Mouse (Mus musculus) forebrain, embryonic 11.5 days (tissue): ENCODE data around the gene Psmf1. TPM values are rescaled to one million over a fixed set of nuclear protein-coding genes. Genes with fewer than 3 reads are reported as not detected.

Experiments
- ATAC-seq: fragments of 200-750 bp; cut with Nextera tagmentation; replicated peaks from 2 replicates; pipeline ENCODE4 v1.8.0; 2017; ENCODE audit warnings: moderate TSS enrichment; ENCODE audit not compliant: low FRiP score
- DNase-seq: peaks from one replicate; pipeline ENCODE4 v3.0.0-alpha.2; 2017; ENCODE audit warnings: low spot score
- H3K27ac ChIP-seq: fragments of 300-500 bp; sonication (generic); 2 replicates; pipeline ENCODE4 v1.5.1; 2014; ENCODE audit warnings: low read depth, low read length
- H3K27me3 ChIP-seq: fragments of 300-500 bp; sonication (generic); 2 replicates; pipeline ENCODE4 v1.6.1; 2014; ENCODE audit warnings: mild to moderate bottlenecking, low read length, mixed read lengths; ENCODE audit not compliant: control insufficient read depth, insufficient read depth
- H3K36me3 ChIP-seq: fragments of 300-500 bp; sonication (generic); 2 replicates; pipeline ENCODE4 v1.6.1; 2014; ENCODE audit warnings: mild to moderate bottlenecking, low read length, moderate library complexity, mixed read lengths; ENCODE audit not compliant: control insufficient read depth, insufficient read depth
- H3K4me1 ChIP-seq: fragments of 300-500 bp; sonication (generic); replicated peaks from 2 replicates; pipeline ENCODE4 v1.6.1; 2014; ENCODE audit warnings: low read length, mixed read lengths; ENCODE audit not compliant: control insufficient read depth, insufficient read depth
- H3K4me2 ChIP-seq: fragments of 300-500 bp; sonication (generic); 2 replicates; pipeline ENCODE4 v1.6.1; 2014; ENCODE audit warnings: low read depth, mild to moderate bottlenecking, low read length, moderate library complexity, mixed read lengths; ENCODE audit not compliant: severe bottlenecking
- H3K4me3 ChIP-seq: fragments of 300-500 bp; sonication (generic); 2 replicates; pipeline ENCODE4 v1.5.1; 2014; ENCODE audit warnings: low read depth, low read length
- H3K9ac ChIP-seq: fragments of 300-500 bp; sonication (generic); 2 replicates; pipeline ENCODE4 v1.6.1; 2014; ENCODE audit warnings: low read length
- H3K9me3 ChIP-seq: fragments of 300-500 bp; sonication (generic); 2 replicates; pipeline ENCODE4 v1.6.1; 2016; ENCODE audit warnings: low read length, mixed read lengths; ENCODE audit not compliant: control insufficient read depth
- WGBS: fragments of 180-500 bp; shearing (Covaris S2); extraction: QIAGEN DNeasy Blood & Tissue Kit; methylation state at CpG from one replicate; pipeline ENCODE4 v1.1.7; 2014; 5-methylcytosine and 5-hydroxymethylcytosine counted together
- polyA plus RNA-seq: library from polyadenylated mRNA; unstranded; fragments of >200 nt; fragmentation: Nextera tagmentation; extraction: Ambion mirVana; gene quantifications from 2 replicates; pipeline ENCODE4 v1.2.1, GENCODE M21; 2014

Psmf1 gene
- polyA plus RNA-seq, 1 experiment from 2014 or later = 46.8 TPM

GRCm38 (mm10) chr2:151740741-151741526 lies 3.1 kb downstream of the Psmf1 start:
- Histone ChIP-seq H3K9me3 (no peaks in the 10 kb centered on the region), H3K4me2 (peak overlapping the region; percentile 76), H3K36me3 (no peaks in the 10 kb centered on the region), H3K4me1 (peaks cover 5% of the 10 kb centered on the region; the same call in 1 of the 2 replicates), H3K27me3 (no peaks in the 10 kb centered on the region), H3K9ac (peak overlapping the region; percentile 91), H3K4me3 (peak overlapping the region; percentile 90), H3K27ac (peak overlapping the region; percentile 48; the same call in 1 of the 2 replicates)
- WGBS = under 1% methylated on average over 61 of the region's 61 CpGs
- ATAC-seq = peak; percentile 90
- peak; percentile 88 for DNase-seq

- Histone ChIP-seq H3K9ac (no peak overlapping the region), H3K27me3 (no peaks in the 10 kb centered on the region), H3K4me3 (no peak overlapping the region), H3K9me3 (no peaks in the 10 kb centered on the region), H3K4me2 (peak overlapping the region; percentile 76; the same call in 1 of the 2 replicates), H3K27ac (no peak overlapping the region), H3K4me1 (peaks cover 5% of the 10 kb centered on the region; the same call in 1 of the 2 replicates), H3K36me3 (no peaks in the 10 kb centered on the region)
- WGBS = 87% methylated on average over 7 of the region's 7 CpGs
- DNase-seq (no peak), ATAC-seq (no peak)
These were observed 4.5 kb downstream of the Psmf1 start for GRCm38 (mm10) chr2:151739505-151739904.

- no peak for ATAC-seq
- H3K4me2 ChIP-seq = no peak overlapping the region
- no peaks in the 10 kb centered on the region for H3K27me3 ChIP-seq
- H3K9me3 ChIP-seq = no peaks in the 10 kb centered on the region
- H3K9ac ChIP-seq = no peak overlapping the region
- WGBS = 89% methylated on average over 3 of the region's 3 CpGs
- no peak overlapping the region for H3K27ac ChIP-seq
- no peak overlapping the region for H3K4me3 ChIP-seq
- no peak for DNase-seq
- H3K4me1 ChIP-seq = peaks cover 5% of the 10 kb centered on the region; the same call in 1 of the 2 replicates
- no peaks in the 10 kb centered on the region for H3K36me3 ChIP-seq
These were observed 4.9 kb downstream of the Psmf1 start for GRCm38 (mm10) chr2:151739081-151739480.

GRCm38 (mm10) chr2:151738460-151738859 lies 5.5 kb downstream of the Psmf1 start:
- ATAC-seq (no peak), DNase-seq (no peak)
- no peaks in the 10 kb centered on the region for H3K36me3 ChIP-seq
- WGBS = 88% methylated on average over 4 of the region's 4 CpGs
- peaks cover 5% of the 10 kb centered on the region; the same call in 1 of the 2 replicates for H3K4me1 ChIP-seq
- H3K9me3 ChIP-seq = no peaks in the 10 kb centered on the region
- no peak overlapping the region for H3K27ac ChIP-seq
- no peak overlapping the region for H3K4me2 ChIP-seq
- no peaks in the 10 kb centered on the region for H3K27me3 ChIP-seq
- no peak overlapping the region for H3K9ac ChIP-seq
- no peak overlapping the region for H3K4me3 ChIP-seq

DNA sequence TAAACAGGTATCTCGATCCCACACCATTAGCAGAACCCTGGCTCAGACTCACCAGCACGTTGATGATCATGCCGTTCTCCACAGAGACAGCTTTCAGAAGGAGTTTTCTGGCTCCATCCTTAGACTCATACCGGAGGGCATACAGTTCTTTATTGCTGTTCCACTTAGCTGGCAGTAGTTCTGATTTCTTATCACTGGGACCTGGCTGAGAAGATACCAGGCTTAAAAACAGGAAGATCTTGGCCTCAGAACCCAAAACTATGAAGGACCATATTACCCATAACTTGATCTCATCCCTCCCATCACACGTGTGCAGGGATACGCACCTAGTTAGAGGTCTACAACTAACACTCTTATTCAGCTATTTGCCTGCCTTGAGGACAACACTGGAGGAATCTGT lies 8.6 kb downstream of the Psmf1 start:
- Histone ChIP-seq H3K27me3 (no peaks in the 10 kb centered on the region), H3K27ac (no peak overlapping the region), H3K9ac (no peak overlapping the region), H3K4me1 (peaks cover 5% of the 10 kb centered on the region; the same call in 1 of the 2 replicates), H3K4me2 (no peak overlapping the region), H3K36me3 (no peaks in the 10 kb centered on the region; the same call in 1 of the 2 replicates), H3K9me3 (no peaks in the 10 kb centered on the region), H3K4me3 (no peak overlapping the region)
- ATAC-seq (no peak), DNase-seq (no peak)
- WGBS = 88% methylated on average over 6 of the region's 6 CpGs

DNA sequence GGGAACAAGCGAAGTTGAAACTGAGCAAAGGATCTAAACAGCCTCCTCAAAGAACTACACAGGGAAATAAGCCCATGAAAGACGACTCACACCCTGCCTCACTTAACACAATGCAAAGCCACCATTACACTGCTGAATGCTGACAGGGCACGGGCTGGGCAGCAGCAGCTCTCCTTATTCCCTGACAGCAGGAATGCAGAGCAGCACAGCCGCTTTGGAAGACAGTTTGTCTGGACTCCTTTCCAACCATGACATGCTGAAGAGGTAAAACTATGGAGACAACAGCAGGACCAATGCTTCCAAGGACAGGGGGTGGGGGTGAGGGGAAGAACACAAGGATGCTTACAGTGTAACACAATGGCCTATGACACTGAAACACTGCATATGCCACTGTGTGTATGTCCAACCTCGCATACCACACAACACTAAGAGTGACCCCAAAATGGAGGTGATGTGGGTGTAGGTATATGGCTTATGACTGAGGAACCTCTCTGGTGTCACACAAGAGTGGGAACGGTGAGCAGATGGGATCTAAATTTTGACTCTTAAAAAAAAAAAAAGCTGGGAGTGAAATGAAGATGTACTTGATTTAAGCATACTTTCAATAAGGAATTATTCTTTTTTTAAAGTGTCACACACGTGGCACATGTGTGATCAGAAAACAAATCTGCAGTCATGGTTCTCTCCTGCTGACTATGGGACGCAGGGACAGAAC lies 10.7 kb downstream of the Psmf1 start:
- Histone ChIP-seq H3K4me2 (no peak overlapping the region), H3K36me3 (peaks cover 4% of the 10 kb centered on the region; the same call in 1 of the 2 replicates), H3K4me3 (no peak overlapping the region), H3K27ac (no peak overlapping the region), H3K4me1 (no peaks in the 10 kb centered on the region), H3K9me3 (no peaks in the 10 kb centered on the region), H3K27me3 (no peaks in the 10 kb centered on the region), H3K9ac (no peak overlapping the region)
- ATAC-seq (no peak), DNase-seq (peak; percentile 9)
- 85% methylated on average over 8 of the region's 8 CpGs for WGBS

DNA sequence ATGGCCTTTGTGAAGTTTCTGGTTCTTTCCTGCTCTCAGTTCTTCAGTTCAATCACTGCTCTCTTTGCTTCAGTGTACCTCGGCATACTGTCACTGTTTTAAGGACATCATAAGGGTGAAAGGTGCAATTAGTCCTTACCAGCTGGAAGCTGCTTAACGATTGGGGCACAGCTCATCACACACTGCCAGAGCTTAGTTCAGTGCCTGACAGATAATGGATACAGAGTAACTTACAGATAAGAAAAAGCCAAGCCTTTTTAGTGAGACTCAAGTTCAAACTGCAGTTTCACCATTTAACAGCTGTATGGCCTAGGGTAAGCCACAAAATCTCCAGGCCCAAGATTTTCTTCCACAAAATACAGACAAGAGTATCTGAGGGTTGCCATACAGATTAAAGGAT lies 19.9 kb downstream of the Psmf1 start:
- H3K4me1 ChIP-seq = no peaks in the 10 kb centered on the region
- H3K9ac ChIP-seq = no peak overlapping the region
- H3K27me3 ChIP-seq = no peaks in the 10 kb centered on the region
- H3K36me3 ChIP-seq = peaks cover 10% of the 10 kb centered on the region
- WGBS = 86% methylated on average over 2 of the region's 2 CpGs
- no peak for DNase-seq
- ATAC-seq = no peak
- H3K9me3 ChIP-seq = no peaks in the 10 kb centered on the region; the same call in 1 of the 2 replicates
- no peak overlapping the region for H3K4me3 ChIP-seq
- H3K27ac ChIP-seq = no peak overlapping the region
- no peak overlapping the region for H3K4me2 ChIP-seq

DNA sequence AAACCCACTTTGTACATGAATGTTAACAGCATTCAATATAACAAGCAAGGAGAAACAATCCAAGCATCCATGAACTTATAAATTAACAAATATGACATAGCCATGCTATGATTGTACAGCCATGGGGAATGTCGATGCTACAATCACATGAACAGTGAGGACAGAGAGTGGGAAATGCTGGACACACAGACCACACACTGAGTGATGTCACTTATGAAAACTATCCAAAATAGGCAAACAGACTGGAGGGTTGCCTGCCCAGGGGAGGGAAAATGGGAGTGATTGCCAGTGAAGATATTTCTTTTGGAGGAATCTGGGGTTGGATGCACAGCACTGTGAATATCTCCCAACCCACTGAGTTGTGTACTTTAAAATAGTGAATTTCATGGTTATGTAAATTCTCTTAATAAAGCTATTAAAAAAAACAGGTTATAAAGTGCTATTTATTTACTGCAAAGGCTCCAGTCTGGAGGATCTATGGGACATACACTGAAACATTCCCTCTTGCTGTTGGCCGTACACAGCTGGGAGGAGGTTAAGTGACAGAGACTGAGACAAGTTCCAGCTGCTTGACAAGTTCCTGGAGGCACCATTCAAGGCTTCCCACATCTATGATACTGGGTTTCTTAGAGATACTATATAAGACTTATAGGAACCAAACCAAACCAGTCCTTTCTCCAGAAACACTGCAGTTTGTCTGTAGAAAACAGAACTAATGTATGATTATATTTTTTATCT lies 27.5 kb downstream of the Psmf1 start:
- ATAC-seq (no peak), DNase-seq (no peak)
- no peak overlapping the region for H3K9ac ChIP-seq
- peaks cover under 1% of the 10 kb centered on the region; the same call in 1 of the 2 replicates for H3K36me3 ChIP-seq
- H3K4me3 ChIP-seq = no peak overlapping the region
- H3K4me1 ChIP-seq = no peaks in the 10 kb centered on the region
- H3K27ac ChIP-seq = no peak overlapping the region
- H3K4me2 ChIP-seq = no peak overlapping the region
- H3K9me3 ChIP-seq = no peaks in the 10 kb centered on the region
- WGBS = 94% methylated on average over 2 of the region's 2 CpGs
- H3K27me3 ChIP-seq = no peaks in the 10 kb centered on the region
